Mouse (Mus musculus) lung, adult 2 months (tissue): ENCODE results near the gene Col4a1. TPM values are rescaled to one million over a fixed set of nuclear protein-coding genes. Genes with fewer than 3 reads are reported as not detected.

Source experiments
- DNase-seq: peaks from one replicate; pipeline ENCODE4 v3.0.0; 2022
- H3K4me1 ChIP-seq: fragments of 200-500 bp; 2 replicates; pipeline ENCODE4 v1.6.1; 2011; ENCODE audit warnings: low read length; ENCODE audit not compliant: control insufficient read depth, insufficient read depth
- H3K4me3 ChIP-seq: fragments of 200-500 bp; replicated peaks from 2 replicates; pipeline ENCODE3; 2011; ENCODE audit warnings: low read depth, mild to moderate bottlenecking, control low read depth, low read length; ENCODE audit errors: extremely low read depth
- CTCF ChIP-seq: fragments of 200-500 bp; IDR thresholded peaks from 2 replicates; pipeline ENCODE4 v1.5.1; 2011; ENCODE audit warnings: mild to moderate bottlenecking, low read length, control low read depth; ENCODE audit not compliant: insufficient read depth
- POLR2A ChIP-seq: fragments of 200-500 bp; IDR thresholded peaks from 2 replicates; pipeline ENCODE4 v1.6.1; 2011; ENCODE audit warnings: low read depth, mild to moderate bottlenecking, control low read depth, low read length, borderline replicate concordance; ENCODE audit errors: extremely low read depth
- WGBS: fragments of 180-500 bp; shearing (Covaris S2); methylation state at CpG from one replicate; pipeline ENCODE4 v1.1.7; 2018; 5-methylcytosine and 5-hydroxymethylcytosine counted together
- polyA plus RNA-seq: library from polyadenylated mRNA; depleted of rRNA; stranded (reverse); fragments of >200 nt; gene quantifications from 2 replicates; pipeline ENCODE4 v1.2.3, GENCODE M21; 2012

Gene Col4a1
- polyA plus RNA-seq, 1 experiment, result 556 TPM

- Histone ChIP-seq H3K4me1 (no peaks in the 10 kb centered on the region), H3K4me3 (no peak overlapping the region)
- WGBS, result 55% methylated on average over 3 of the region's 3 CpGs
- DNase-seq, result no peak
- TF ChIP-seq POLR2A, result no peak
- no peak for TF ChIP-seq CTCF
Measured at GRCm38 (mm10) chr8:11179869-11180268, 132.8 kb downstream of the Col4a1 start.

- WGBS, result 65% methylated on average over 7 of the region's 7 CpGs
- TF ChIP-seq CTCF, result no peak
- TF ChIP-seq POLR2A, result no peak
- DNase-seq, result no peak
- H3K4me3 ChIP-seq, result no peak overlapping the region
- H3K4me1 ChIP-seq, result no peaks in the 10 kb centered on the region
Measured at GRCm38 (mm10) chr8:11176393-11176792, 136.2 kb downstream of the Col4a1 start.

- WGBS, result 53% methylated on average over 17 of the region's 17 CpGs
- H3K4me3 ChIP-seq, result no peak overlapping the region
- H3K4me1 ChIP-seq, result no peaks in the 10 kb centered on the region
- peak; percentile 75 for DNase-seq
- TF ChIP-seq POLR2A, result no peak
- peak; percentile 79 for TF ChIP-seq CTCF
Measured at GRCm38 (mm10) chr8:11173284-11174191, 139.1 kb downstream of the Col4a1 start.

DNA sequence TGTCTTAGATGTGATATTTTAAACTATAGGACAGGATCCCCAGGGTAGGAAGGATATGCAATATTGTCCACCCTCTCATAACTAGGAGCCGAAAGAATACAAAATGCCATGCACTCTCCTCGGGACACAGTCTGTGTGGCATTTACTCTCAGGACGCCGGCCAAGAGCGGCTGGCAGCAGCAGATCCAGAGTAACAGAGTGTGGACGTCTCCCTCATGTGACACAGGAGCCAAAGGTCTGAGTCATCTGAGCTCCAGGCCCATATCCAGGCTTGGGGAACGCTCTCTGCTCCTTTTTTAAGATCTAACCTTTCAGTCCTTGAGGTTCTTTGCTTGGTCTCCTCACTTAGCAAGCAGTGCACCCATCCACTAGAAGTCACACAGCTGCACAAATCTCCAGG lies 141.1 kb downstream of the Col4a1 start:
- DNase-seq, result peak; percentile 25
- Histone ChIP-seq H3K4me1 (no peaks in the 10 kb centered on the region), H3K4me3 (no peak overlapping the region)
- TF ChIP-seq POLR2A (no peak), CTCF (no peak)
- 46% methylated on average over 7 of the region's 7 CpGs for WGBS

DNA sequence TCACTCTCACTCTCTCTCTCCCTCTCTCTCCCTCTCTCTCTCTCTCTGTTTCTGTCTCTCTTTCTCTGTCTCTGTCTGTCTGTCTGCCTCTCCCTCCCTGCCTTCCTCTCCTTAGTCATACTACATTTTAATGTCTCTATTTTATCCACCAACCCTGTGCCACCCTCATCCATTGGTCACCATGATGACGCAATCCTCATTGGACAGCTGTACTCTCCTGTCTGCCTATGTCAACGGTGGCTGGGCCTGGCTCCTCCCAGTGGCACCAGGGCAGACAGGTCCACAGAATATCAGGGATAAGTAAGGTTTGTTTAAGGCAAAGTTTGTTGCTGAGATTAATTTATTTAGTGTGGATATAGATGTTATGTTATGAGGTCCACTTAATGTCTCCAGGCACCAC lies 143.2 kb downstream of the Col4a1 start:
- no peak for DNase-seq
- 57% methylated on average over 2 of the region's 2 CpGs for WGBS
- Histone ChIP-seq H3K4me1 (no peaks in the 10 kb centered on the region), H3K4me3 (no peak overlapping the region)
- no peak for TF ChIP-seq CTCF
- no peak for TF ChIP-seq POLR2A

GRCm38 (mm10) chr8:11168780-11169179 lies 143.8 kb downstream of the Col4a1 start:
- WGBS, result 81% methylated on average over 3 of the region's 3 CpGs
- Histone ChIP-seq H3K4me1 (no peaks in the 10 kb centered on the region), H3K4me3 (no peak overlapping the region)
- no peak for DNase-seq
- no peak for TF ChIP-seq POLR2A
- no peak for TF ChIP-seq CTCF

- Histone ChIP-seq H3K4me3 (no peak overlapping the region), H3K4me1 (no peaks in the 10 kb centered on the region)
- 59% methylated on average over 9 of the region's 9 CpGs for WGBS
- TF ChIP-seq POLR2A, result no peak
- TF ChIP-seq CTCF, result no peak
- DNase-seq, result no peak
Measured at GRCm38 (mm10) chr8:11167955-11168354, 144.7 kb downstream of the Col4a1 start.

GRCm38 (mm10) chr8:11165592-11165991 lies 147.0 kb downstream of the Col4a1 start:
- H3K4me1 ChIP-seq, result no peaks in the 10 kb centered on the region
- no peak for TF ChIP-seq POLR2A
- no peak for TF ChIP-seq CTCF
- DNase-seq, result no peak
- WGBS, result 47% methylated on average over 4 of the region's 4 CpGs
- H3K4me3 ChIP-seq, result no peak overlapping the region

DNA sequence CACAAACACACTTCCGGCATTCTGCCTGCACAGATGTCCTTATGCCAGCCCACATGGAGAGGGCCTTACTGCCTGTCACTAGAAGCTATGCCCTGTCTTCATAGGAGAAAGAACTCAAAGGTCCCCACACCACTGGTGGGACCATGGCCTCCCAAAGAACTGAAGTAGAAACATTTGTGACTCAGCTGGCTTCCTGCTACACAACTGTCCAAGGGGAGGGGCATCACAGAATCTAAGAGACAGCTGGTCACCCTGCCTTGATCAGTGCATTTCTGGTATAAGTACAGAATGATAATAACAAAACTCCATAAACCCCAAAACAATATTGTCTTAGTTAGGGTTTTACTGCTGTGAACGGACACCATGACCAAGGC lies 156.3 kb downstream of the Col4a1 start:
- no peak for DNase-seq
- 78% methylated on average over 2 of the region's 2 CpGs for WGBS
- TF ChIP-seq CTCF, result no peak
- Histone ChIP-seq H3K4me1 (no peaks in the 10 kb centered on the region), H3K4me3 (no peak overlapping the region)
